Mouse (Mus musculus) G1E (cell line): ENCODE results near the gene Hmx1. TPM values are rescaled to one million over a fixed set of nuclear protein-coding genes. Genes with fewer than 3 reads are reported as not detected.

Source experiments
- ATAC-seq: 2 replicates; pipeline ENCODE4 v1.8.0; 2016; ENCODE audit warnings: mild to moderate bottlenecking; ENCODE audit not compliant: insufficient number of reproducible peaks, poor library complexity, low FRiP score, severe bottlenecking; ENCODE audit errors: extremely low read depth
- DNase-seq: peaks from one replicate; pipeline ENCODE4 v3.0.0; 2012; ENCODE audit warnings: low spot score
- H3K27me3 ChIP-seq: 2 replicates; pipeline ENCODE4 v1.6.1; 2012; ENCODE audit warnings: mild to moderate bottlenecking, low read length, inconsistent platforms; ENCODE audit not compliant: insufficient read depth
- H3K36me3 ChIP-seq: replicated peaks from 2 replicates; pipeline ENCODE3; 2012; ENCODE audit warnings: mild to moderate bottlenecking, inconsistent platforms
- H3K4me1 ChIP-seq: 2 replicates; pipeline ENCODE4 v1.6.1; 2012; ENCODE audit warnings: low read depth, low read length, inconsistent platforms, mixed read lengths; ENCODE audit not compliant: insufficient read depth
- H3K4me3 ChIP-seq: 2 replicates; pipeline ENCODE4 v1.5.1; 2012; ENCODE audit warnings: low read depth, mild to moderate bottlenecking, inconsistent platforms, low read length, moderate library complexity, mixed read lengths
- H3K9me3 ChIP-seq: replicated peaks from 2 replicates; pipeline ENCODE4 v1.6.1; 2012; ENCODE audit warnings: inconsistent platforms
- CTCF ChIP-seq: IDR thresholded peaks from 2 replicates; pipeline ENCODE4 v1.5.1; 2012; ENCODE audit warnings: low read depth, low read length, inconsistent platforms, mixed read lengths
- GATA1 ChIP-seq: IDR thresholded peaks from 2 replicates; pipeline ENCODE4 v1.6.1; 2012; ENCODE audit warnings: borderline replicate concordance, low read length, inconsistent platforms, mixed read lengths
- GATA2 ChIP-seq: IDR thresholded peaks from 2 replicates; pipeline ENCODE4 v1.6.1; 2012; ENCODE audit warnings: low read depth, low read length, inconsistent platforms, borderline replicate concordance
- POLR2AphosphoS5 ChIP-seq: IDR thresholded peaks from 2 replicates; pipeline ENCODE4 v1.6.1; 2012; ENCODE audit warnings: low read depth, low read length, inconsistent platforms; ENCODE audit not compliant: insufficient replicate concordance
- TAL1 ChIP-seq: conservative IDR thresholded peaks from 2 replicates; pipeline ENCODE4 v1.6.1; 2012; ENCODE audit warnings: low read depth, low read length, inconsistent platforms, mixed read lengths
- polyA plus RNA-seq: library from polyadenylated mRNA; stranded (reverse); fragments of >175 nt; gene quantifications from 2 replicates; pipeline ENCODE4 v1.2.3, GENCODE M21; 2012
- total RNA-seq, 2 experiments: library from RNA; stranded (forward) in 1 of 2; stranded (reverse) in 1 of 2; fragments of 200-1000 nt in 1 of 2; fragments of >200 nt in 1 of 2; fragmentation: Nextera tagmentation in 1 of 2; gene quantifications; 2 replicates each; pipeline ENCODE4 v1.2.3; 2014 to 2017

The Hmx1 gene
- total RNA-seq (2014; fragmentation: Nextera tagmentation), result not detected in 2 replicates
- not detected in 2 replicates for total RNA-seq (2017)
- polyA plus RNA-seq, result not detected in 2 replicates

GRCm38 (mm10) chr5:35388491-35389111, at the start of gene Hmx1:
Hmx1 (plus strand) TSS chr5:35389108.
- no peaks in the 10 kb centered on the region; the same call in 1 of the 2 replicates for H3K27me3 ChIP-seq
- TF ChIP-seq CTCF (no peak), POLR2AphosphoS5 (no peak), TAL1 (no peak), GATA1 (no peak), GATA2 (no peak)
- DNase-seq, result no peak
- no peaks in the 10 kb centered on the region for H3K36me3 ChIP-seq
- H3K4me1 ChIP-seq, result no peaks in the 10 kb centered on the region
- H3K4me3 ChIP-seq, result no peak within 1 kb of the TSS; the same call in 1 of the 2 replicates
- peaks cover 42% of the 10 kb centered on the region for H3K9me3 ChIP-seq
- ATAC-seq, result no peak

- Histone ChIP-seq H3K27me3 (no peaks in the 10 kb centered on the region; the same call in 1 of the 2 replicates), H3K36me3 (no peaks in the 10 kb centered on the region), H3K9me3 (no peaks in the 10 kb centered on the region), H3K4me3 (no peak overlapping the region), H3K4me1 (no peaks in the 10 kb centered on the region)
- TF ChIP-seq CTCF (no peak), POLR2AphosphoS5 (no peak), TAL1 (no peak), GATA2 (no peak), GATA1 (no peak)
- no peak for DNase-seq
- ATAC-seq, result no peak
Observed at GRCm38 (mm10) chr5:35345084-35345483, 43.8 kb upstream of the Hmx1 start.

- no peak for DNase-seq
- Histone ChIP-seq H3K27me3 (no peaks in the 10 kb centered on the region), H3K4me3 (no peak overlapping the region), H3K36me3 (no peaks in the 10 kb centered on the region), H3K9me3 (no peaks in the 10 kb centered on the region), H3K4me1 (no peaks in the 10 kb centered on the region)
- ATAC-seq, result no peak
- TF ChIP-seq TAL1 (no peak), GATA2 (no peak), POLR2AphosphoS5 (no peak)
Observed at GRCm38 (mm10) chr5:35348794-35349193, 40.1 kb upstream of the Hmx1 start.

GRCm38 (mm10) chr5:35357544-35358440, 31.1 kb upstream of the Hmx1 start:
- DNase-seq, result no peak
- H3K9me3 ChIP-seq, result no peaks in the 10 kb centered on the region
- H3K4me1 ChIP-seq, result no peaks in the 10 kb centered on the region
- TF ChIP-seq TAL1 (no peak), CTCF (no peak)
- no peaks in the 10 kb centered on the region for H3K36me3 ChIP-seq
- no peak overlapping the region for H3K4me3 ChIP-seq
- H3K27me3 ChIP-seq, result peaks cover 5% of the 10 kb centered on the region; the same call in 1 of the 2 replicates
- no peak for ATAC-seq

GRCm38 (mm10) chr5:35361570-35362284, 27.2 kb upstream of the Hmx1 start:
- TF ChIP-seq GATA2 (no peak), CTCF (peak; percentile 92)
- peak; percentile 57 for ATAC-seq
- H3K27me3 ChIP-seq, result peaks cover 8% of the 10 kb centered on the region

GRCm38 (mm10) chr5:35366241-35367032, 22.5 kb upstream of the Hmx1 start:
- TF ChIP-seq POLR2AphosphoS5 (no peak), GATA2 (no peak), CTCF (no peak), TAL1 (no peak), GATA1 (no peak)
- H3K27me3 ChIP-seq, result peaks cover 3% of the 10 kb centered on the region
- H3K4me3 ChIP-seq, result no peak overlapping the region
- DNase-seq (no peak), ATAC-seq (no peak)
- no peaks in the 10 kb centered on the region for H3K4me1 ChIP-seq
- no peaks in the 10 kb centered on the region for H3K36me3 ChIP-seq
- no peaks in the 10 kb centered on the region for H3K9me3 ChIP-seq

More at GRCm38 (mm10) chr5:35361570-35362284, 27.2 kb upstream of the Hmx1 start:
- peak; percentile 69 for DNase-seq
- H3K9me3 ChIP-seq, result no peaks in the 10 kb centered on the region
- no peaks in the 10 kb centered on the region for H3K36me3 ChIP-seq
- no peak overlapping the region for H3K4me3 ChIP-seq
- no peaks in the 10 kb centered on the region for H3K4me1 ChIP-seq
